Mouse (Mus musculus) kidney, adult 8-10 months (tissue): ENCODE measurements around the gene Wfdc6b.
"Not testable (repeated sequence)": the region's sequence is repeated elsewhere in the genome, so short reads cannot be mapped to it uniquely, and the experiment has no call there.

Experiments used
- DNase-seq, 2 experiments: peaks; one replicate each; pipeline ENCODE4 v3.0.0; 2022

Wfdc6b gene

DNA sequence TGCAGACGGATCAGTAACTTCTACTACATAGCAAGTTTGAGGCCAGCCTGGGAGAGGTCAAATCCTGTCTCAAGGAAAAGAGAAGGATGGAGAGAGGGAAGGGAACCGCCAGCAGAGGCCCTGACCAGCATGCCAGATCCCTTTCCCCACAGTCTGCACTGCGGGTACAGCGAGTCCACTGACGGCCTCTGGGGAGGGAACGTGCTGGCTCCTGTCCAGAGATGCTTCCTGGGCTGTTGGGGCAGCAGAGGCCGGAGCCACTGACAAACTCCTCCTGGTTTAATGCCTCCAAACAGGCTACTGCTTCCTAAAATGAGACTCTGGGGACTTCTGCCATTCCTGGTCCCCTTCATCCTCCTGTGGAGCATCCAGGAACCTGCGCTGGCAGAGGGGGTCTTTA, at the start of gene Wfdc6b, which contains the start of gene Wfdc8:
Wfdc6b (plus strand) TSS at position 52 of the 400 bp plus-strand sequence.
Wfdc8 (minus strand) TSS at position 156 of the 400 bp plus-strand sequence.
- DNase-seq = peak; percentile 5 to 28

DNA sequence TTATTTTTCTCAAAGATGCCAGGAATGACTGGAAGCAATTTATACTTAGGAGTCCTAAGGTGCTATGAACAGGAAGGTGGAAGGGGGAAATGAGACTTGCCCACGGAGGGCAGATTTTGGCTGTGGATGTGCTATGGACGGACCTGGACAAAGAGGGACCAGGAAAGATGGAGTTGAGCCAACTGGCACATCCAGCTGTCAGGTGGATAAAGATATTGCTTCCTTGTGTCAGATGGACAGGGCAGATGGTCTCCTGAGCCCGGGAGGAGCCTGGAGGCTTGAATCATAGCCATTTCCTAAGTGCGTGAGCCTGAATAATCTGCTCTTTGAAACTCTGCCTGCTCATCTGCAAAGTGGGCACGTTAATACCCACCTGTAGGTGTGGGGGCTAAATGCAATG, 49.0 kb upstream of the Wfdc6b start:
- DNase-seq = no peak

DNA sequence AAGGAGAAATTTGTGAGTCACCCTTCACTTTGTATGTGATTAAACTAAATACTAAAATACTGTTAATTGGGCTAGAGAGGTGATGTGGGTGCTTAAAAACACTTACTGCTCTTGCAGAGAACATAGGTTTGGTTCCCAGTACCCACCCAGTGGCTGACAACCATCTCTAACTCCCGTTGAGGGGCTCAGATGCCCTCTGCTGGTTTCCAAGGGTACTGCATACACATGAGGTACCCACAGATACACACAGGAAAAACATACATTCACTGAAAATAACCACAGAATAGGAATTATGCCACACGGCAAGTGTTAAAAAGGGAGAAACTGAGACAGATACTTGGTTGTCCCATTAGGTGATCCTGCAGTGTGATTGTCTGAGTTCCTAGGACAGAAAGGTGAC, 46.3 kb upstream of the Wfdc6b start:
- DNase-seq = no peak

DNA sequence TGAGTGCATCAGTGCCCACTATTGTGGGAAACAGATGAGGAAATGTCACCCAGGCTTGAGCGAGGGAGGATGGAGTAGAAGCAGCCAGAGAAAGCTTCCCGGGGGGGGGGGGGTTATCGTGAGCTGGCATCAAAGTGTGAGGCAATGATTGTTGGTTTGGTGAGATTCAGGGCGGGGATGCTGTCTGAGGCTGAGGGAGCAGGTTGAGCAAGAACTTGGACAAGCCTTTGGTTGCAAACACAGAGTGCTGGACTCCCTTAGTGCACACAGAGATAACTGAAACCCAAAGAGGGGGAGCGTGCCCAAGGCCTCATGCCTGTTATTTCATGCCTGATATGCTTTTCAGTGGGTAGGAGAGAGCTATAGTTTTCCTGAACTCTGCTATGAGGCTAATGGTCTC, 45.9 kb upstream of the Wfdc6b start:
- DNase-seq = no peak

- not testable (repeated sequence) for DNase-seq
These were observed 40.0 kb upstream of the Wfdc6b start, which contains the start of gene Spint3 for GRCm38 (mm10) chr2:164573359-164573758. Gene Spint3 (minus strand): TSS chr2:164573459.

DNA sequence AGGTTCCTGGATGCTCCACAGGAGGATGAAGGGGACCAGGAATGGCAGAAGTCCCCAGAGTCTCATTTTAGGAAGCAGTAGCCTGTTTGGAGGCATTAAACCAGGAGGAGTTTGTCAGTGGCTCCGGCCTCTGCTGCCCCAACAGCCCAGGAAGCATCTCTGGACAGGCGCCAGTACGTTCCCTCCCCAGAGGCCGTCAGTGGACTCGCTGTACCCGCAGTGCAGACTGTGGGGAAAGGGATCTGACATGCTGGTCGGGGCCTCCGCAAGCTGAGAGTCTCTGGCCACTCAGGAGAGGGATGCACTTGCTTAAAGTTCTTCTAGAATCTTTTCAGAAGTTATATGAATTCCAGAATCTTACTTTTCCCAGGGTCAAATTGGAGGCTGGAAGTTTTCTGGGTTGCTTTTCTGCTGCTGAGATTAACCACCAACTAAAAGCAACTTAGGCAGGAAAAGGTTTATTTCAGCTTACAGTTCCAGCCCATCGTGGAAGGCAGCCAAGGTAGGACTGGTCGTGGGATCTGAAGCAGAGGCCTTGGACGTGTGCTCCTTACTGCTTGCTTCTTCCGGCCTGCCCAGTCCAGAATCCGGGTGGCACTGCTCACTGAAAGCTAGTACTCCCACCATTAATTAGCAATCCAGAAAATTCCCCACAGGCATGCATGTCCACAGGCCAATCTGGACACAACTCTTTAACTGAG, 28.1 kb upstream of the Wfdc6b start, which contains the start of gene Wfdc6a:
Wfdc6a (minus strand) TSS at position 423 of the 701 bp plus-strand sequence.
- DNase-seq = not testable (repeated sequence)

- DNase-seq = peak in 1 of 2 experiments; percentile 9
These were observed 21.3 kb upstream of the Wfdc6b start for GRCm38 (mm10) chr2:164592014-164592413.

- no peak for DNase-seq
These were observed 19.8 kb upstream of the Wfdc6b start, which contains the start of gene Eppin for GRCm38 (mm10) chr2:164593494-164593893. Gene Eppin (minus strand): TSS chr2:164593594.

GRCm38 (mm10) chr2:164600179-164600578, 13.1 kb upstream of the Wfdc6b start:
- no peak for DNase-seq

- no peak for DNase-seq
These were observed 9.8 kb upstream of the Wfdc6b start for GRCm38 (mm10) chr2:164603482-164603881.

- no peak for DNase-seq
These were observed 8.9 kb upstream of the Wfdc6b start for GRCm38 (mm10) chr2:164604411-164604810.

GRCm38 (mm10) chr2:164608781-164609180, 4.5 kb upstream of the Wfdc6b start:
- DNase-seq = no peak

- no peak for DNase-seq
These were observed 2.1 kb downstream of the Wfdc6b start for GRCm38 (mm10) chr2:164615386-164615785.

DNA sequence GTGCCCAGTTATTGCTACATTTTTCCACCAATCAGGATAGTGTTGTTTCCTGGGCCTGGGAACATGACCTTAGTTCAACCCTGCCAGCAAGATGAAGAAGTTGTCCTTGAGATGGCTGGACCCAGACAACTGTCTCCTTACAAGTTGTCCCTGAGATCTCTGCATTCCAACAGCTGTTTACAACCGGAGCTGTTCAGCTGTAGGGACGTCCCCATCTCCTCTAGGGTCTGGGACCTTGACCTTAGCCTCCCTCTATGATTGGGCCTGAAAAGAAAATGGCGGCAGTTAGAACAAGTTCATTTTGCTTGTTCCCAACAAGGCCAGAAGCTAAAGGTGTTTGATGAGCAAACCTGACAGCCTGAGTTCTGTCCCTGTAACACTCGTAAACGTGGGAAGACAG, 5.7 kb downstream of the Wfdc6b start:
- DNase-seq = no peak

GRCm38 (mm10) chr2:164621775-164622174, 8.5 kb downstream of the Wfdc6b start:
- DNase-seq = no peak

DNA sequence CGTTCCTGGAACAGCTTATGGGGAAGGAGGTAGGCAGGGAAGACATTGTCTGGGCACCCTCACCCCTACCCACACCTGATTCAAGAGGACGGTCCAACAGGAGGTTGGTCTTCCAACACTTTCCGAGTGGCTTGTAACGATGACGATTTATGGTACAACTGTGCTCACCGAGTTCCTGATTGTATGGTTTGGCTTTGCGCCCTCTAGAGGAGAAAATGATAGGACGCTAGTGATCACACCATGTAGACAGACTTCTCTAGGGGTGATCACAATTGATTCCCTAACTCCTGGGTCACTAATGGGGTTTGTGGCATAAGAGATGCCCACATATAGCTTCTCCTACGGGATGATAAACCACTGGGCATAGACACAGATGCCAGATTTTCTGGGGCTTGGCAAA, 21.9 kb downstream of the Wfdc6b start:
- no peak for DNase-seq

- DNase-seq = peak in 1 of 2 experiments; percentile 14
These were observed 25.4 kb downstream of the Wfdc6b start, which contains the start of gene Wfdc16 for GRCm38 (mm10) chr2:164638696-164639095. Gene Wfdc16 (minus strand): TSS chr2:164638796.

DNA sequence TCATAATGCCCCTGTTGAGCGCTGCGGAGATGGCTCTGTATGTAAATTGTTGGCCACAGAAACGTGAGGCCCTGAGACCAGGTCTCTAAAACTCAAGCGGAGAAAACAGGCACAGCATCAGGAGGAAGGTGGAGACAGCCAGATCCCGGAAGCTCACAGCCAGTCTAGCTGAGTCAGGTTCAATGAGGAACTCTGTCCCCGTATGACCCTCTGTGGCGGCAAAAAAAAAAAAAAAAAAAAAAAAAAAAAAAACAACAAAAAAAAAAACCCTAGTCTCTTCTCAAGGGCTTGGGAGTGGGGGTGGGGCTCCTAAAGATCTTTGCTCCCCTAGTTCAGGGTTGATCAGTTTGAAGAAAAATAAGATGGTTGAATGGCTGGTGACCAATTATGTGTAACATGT, 27.8 kb downstream of the Wfdc6b start:
- peak; percentile 26 to 43 for DNase-seq

- DNase-seq = no peak
These were observed 28.8 kb downstream of the Wfdc6b start for GRCm38 (mm10) chr2:164641881-164642673.

- DNase-seq = peak; percentile 18 to 52
These were observed 42.5 kb downstream of the Wfdc6b start, which contains the start of gene Wfdc10 for GRCm38 (mm10) chr2:164655858-164656257. Gene Wfdc10 (plus strand): TSS chr2:164656046.

GRCm38 (mm10) chr2:164656483-164656882, 43.2 kb downstream of the Wfdc6b start, which contains the start of gene Wfdc9:
Gene Wfdc9 (minus strand): TSS chr2:164656583.
- DNase-seq = no peak

GRCm38 (mm10) chr2:164664851-164665250, 51.5 kb downstream of the Wfdc6b start:
- DNase-seq = peak; percentile 30 to 59
